Mouse (Mus musculus) C2C12 (cell line): Measurements from ENCODE around the gene Daam1. TPM values are rescaled to one million over a fixed set of nuclear protein-coding genes. Genes with fewer than 3 reads are reported as not detected.

Experiments
- H3K27me3 ChIP-seq: one replicate; pipeline ENCODE4 v1.6.1; 2011; ENCODE audit not compliant: control insufficient read depth, insufficient read depth, insufficient read length
- H3K36me3 ChIP-seq: one replicate; pipeline ENCODE4 v1.6.1; 2011; ENCODE audit not compliant: control insufficient read depth, insufficient read depth
- H3K4me3 ChIP-seq: one replicate; pipeline ENCODE4 v1.5.1; 2011; ENCODE audit warnings: mild to moderate bottlenecking, control low read depth; ENCODE audit not compliant: poor library complexity, insufficient read depth, severe bottlenecking
- H3K79me2 ChIP-seq: one replicate; pipeline ENCODE4 v1.6.1; 2011; ENCODE audit not compliant: control insufficient read depth, insufficient read depth
- H3K79me3 ChIP-seq: one replicate; pipeline ENCODE4 v1.6.1; 2011; ENCODE audit warnings: low read depth, control low read depth
- H3ac ChIP-seq: one replicate; pipeline ENCODE3; 2011; ENCODE audit warnings: low read depth; ENCODE audit not compliant: control insufficient read depth, insufficient read length
- CEBPB ChIP-seq: IDR thresholded peaks from one replicate; pipeline ENCODE4 v1.6.1; 2011; ENCODE audit warnings: low read depth, mild to moderate bottlenecking, control low read depth, moderate library complexity
- CTCF ChIP-seq: IDR thresholded peaks from one replicate; pipeline ENCODE4 v1.5.1; 2011; ENCODE audit not compliant: control insufficient read depth, insufficient read depth, insufficient read length
- FOSL1 ChIP-seq: IDR thresholded peaks from one replicate; pipeline ENCODE4 v1.8.0; 2011; ENCODE audit warnings: mild to moderate bottlenecking, low read length; ENCODE audit not compliant: poor library complexity, insufficient read depth, severe bottlenecking
- MAX ChIP-seq: IDR thresholded peaks from one replicate; pipeline ENCODE4 v1.6.1; 2011; ENCODE audit warnings: mild to moderate bottlenecking, control low read depth
- MYOD1 ChIP-seq: IDR thresholded peaks from one replicate; pipeline ENCODE4 v1.6.1; 2011; ENCODE audit warnings: low read depth; ENCODE audit not compliant: control insufficient read depth, insufficient read length
- MYOG ChIP-seq: IDR thresholded peaks from one replicate; pipeline ENCODE4 v1.6.1; 2011; ENCODE audit not compliant: control insufficient read depth, insufficient read length; ENCODE audit errors: extremely low read depth
- USF1 ChIP-seq: IDR thresholded peaks from one replicate; pipeline ENCODE4 v1.6.1; 2011; ENCODE audit warnings: low read depth, mild to moderate bottlenecking, control low read depth, moderate library complexity
- polyA plus RNA-seq: library from polyadenylated mRNA; unstranded; fragments of >200 nt; fragmentation: generic; extraction: Trizol; gene quantifications from one replicate; pipeline ENCODE4 v1.2.1, GENCODE M21; 2012; ENCODE audit warnings: missing spikeins

The Daam1 gene
- polyA plus RNA-seq, 1 experiment, result 3.2 TPM

DNA sequence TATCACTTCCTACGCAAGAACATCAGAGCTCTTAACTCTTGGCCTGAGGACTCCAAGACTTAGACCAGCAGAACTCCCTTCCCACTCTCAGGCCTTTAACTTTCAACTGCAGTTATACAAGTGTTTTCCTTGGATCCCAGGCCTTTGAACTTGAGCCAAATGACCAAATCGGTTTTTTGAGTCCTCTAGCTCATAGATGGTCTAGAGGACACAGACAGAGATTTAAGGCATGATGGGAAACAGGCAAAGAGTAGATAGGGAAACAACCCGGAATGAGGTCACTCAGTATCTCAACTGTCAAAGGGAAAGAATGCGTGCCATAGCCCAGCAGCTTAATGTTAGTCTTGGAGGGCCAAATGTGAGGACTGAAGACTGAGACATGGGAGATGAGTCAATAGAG lies 42.1 kb upstream of the Daam1 start:
- TF ChIP-seq FOSL1 (no peak), CTCF (no peak), MYOG (no peak), USF1 (no peak), CEBPB (no peak), MAX (no peak), MYOD1 (no peak)
- H3K79me3 ChIP-seq, result no peaks in the 10 kb centered on the region
- peaks cover 9% of the 10 kb centered on the region for H3K27me3 ChIP-seq
- no peak overlapping the region for H3ac ChIP-seq
- H3K4me3 ChIP-seq, result no peak overlapping the region
- H3K79me2 ChIP-seq, result no peaks in the 10 kb centered on the region
- no peaks in the 10 kb centered on the region for H3K36me3 ChIP-seq

DNA sequence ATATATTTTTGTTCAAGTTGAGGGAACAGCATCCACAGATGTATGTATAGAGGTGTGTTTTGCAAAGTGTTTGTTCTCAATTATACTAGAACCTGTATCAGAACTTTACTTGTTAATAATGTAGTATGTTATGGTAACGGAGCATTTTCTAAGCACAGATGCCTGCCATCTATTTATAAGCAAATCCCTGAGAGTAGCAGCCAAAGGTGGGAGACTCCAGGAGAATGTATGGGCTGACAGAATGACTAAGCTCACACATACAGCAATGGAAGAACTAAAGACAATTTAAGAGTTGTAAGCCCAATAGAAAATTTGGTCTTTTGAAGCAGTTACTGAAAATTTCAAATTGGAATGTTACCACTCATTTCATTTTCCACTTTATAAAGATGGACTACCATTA lies 40.3 kb upstream of the Daam1 start:
- no peaks in the 10 kb centered on the region for H3K79me2 ChIP-seq
- H3K27me3 ChIP-seq, result peaks cover 9% of the 10 kb centered on the region
- TF ChIP-seq MYOG, result no peak
- no peak for TF ChIP-seq CEBPB
- TF ChIP-seq CTCF, result no peak
- TF ChIP-seq FOSL1, result no peak
- no peak for TF ChIP-seq MAX
- no peak for TF ChIP-seq USF1
- no peak for TF ChIP-seq MYOD1
- no peaks in the 10 kb centered on the region for H3K36me3 ChIP-seq
- no peaks in the 10 kb centered on the region for H3K79me3 ChIP-seq
- H3K4me3 ChIP-seq, result no peak overlapping the region
- H3ac ChIP-seq, result no peak overlapping the region

DNA sequence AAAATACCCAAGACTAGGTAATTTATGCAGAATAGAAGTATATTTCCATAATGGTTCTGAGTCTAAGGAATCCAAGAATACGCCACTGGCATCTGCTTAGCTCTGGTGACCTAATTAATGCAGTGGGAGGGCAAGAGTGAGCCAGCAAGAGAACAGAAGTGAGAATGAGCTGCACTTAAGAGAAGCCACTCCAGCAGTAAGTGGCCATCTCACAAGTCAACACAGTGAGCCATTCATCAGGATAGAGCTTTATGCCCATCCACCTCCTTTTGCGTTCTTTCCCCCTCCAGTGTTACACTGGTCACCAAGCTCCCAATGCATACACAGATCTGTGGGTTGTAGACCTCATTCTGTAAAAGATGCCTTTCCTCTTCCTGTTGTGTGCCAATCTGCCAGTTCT lies 37.8 kb upstream of the Daam1 start:
- H3K79me3 ChIP-seq, result no peaks in the 10 kb centered on the region
- H3ac ChIP-seq, result no peak overlapping the region
- H3K79me2 ChIP-seq, result no peaks in the 10 kb centered on the region
- peaks cover 9% of the 10 kb centered on the region for H3K27me3 ChIP-seq
- TF ChIP-seq FOSL1 (no peak), MAX (no peak), MYOG (no peak), MYOD1 (no peak), CEBPB (no peak), USF1 (no peak), CTCF (no peak)
- H3K4me3 ChIP-seq, result no peak overlapping the region
- H3K36me3 ChIP-seq, result no peaks in the 10 kb centered on the region

DNA sequence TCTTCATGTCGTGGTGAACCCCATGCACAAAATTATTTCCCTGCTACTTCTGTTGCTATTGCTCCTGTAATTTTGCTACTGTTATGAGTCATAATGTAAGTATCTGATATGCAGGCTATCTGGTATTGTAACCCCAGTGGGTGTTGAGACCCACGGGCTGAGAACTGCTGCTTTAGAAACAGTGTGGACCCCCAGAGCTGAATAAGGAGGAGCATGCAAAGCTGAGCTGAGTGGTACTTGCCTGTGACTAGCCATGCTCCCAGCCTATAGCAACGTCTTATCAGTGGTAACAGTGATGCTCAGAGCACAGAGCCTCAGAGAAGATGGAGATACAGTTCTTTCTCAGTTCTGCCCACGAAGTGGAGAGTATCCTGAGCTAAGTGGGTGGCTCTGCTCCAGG lies 35.3 kb upstream of the Daam1 start:
- no peaks in the 10 kb centered on the region for H3K79me3 ChIP-seq
- peaks cover 15% of the 10 kb centered on the region for H3K27me3 ChIP-seq
- no peak for TF ChIP-seq USF1
- no peak for TF ChIP-seq MAX
- H3K4me3 ChIP-seq, result no peak overlapping the region
- H3K36me3 ChIP-seq, result no peaks in the 10 kb centered on the region
- H3ac ChIP-seq, result no peak overlapping the region
- no peaks in the 10 kb centered on the region for H3K79me2 ChIP-seq

DNA sequence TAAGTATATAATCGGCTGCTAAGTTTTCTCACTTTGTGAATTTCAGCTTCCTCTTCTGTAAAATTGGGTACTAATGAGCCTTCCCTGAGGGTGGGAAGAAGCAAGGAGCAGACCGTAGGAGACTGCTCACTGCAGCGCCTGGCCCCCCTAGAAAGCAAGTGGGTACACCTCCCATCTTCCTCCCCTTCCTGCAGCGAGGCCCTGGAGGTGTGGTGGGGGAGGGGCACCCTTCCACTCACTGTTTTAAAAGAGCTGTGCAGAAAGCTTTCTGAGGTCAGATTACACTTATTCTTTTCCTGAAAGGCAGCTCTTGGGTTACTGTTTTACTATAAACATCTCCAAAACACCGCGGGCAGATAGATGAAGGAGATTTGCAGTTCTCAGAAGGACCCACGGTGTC lies 34.4 kb upstream of the Daam1 start:
- no peaks in the 10 kb centered on the region for H3K79me3 ChIP-seq
- no peaks in the 10 kb centered on the region for H3K36me3 ChIP-seq
- peaks cover 19% of the 10 kb centered on the region for H3K27me3 ChIP-seq
- no peak for TF ChIP-seq MYOD1
- no peak for TF ChIP-seq MYOG
- TF ChIP-seq USF1, result no peak
- no peak for TF ChIP-seq FOSL1
- no peak overlapping the region for H3ac ChIP-seq
- no peak overlapping the region for H3K4me3 ChIP-seq
- no peaks in the 10 kb centered on the region for H3K79me2 ChIP-seq

DNA sequence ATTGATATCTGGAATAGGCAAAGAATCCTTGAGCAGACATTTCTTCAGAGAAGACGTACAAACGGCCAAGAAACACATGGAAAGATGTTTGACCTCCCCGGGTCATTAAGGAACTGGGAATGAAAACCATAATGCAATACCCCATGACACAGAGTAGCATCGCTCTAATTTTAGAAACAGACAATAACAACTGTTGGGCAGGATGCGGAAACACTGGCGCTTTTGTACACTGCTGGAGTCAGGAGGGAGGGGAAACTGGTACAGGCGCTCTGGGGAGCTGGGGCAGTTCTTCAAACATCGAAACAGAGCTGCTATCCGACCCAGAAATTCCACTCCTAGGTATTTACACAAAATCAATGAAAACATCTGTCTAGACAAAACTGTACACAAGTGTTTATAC lies 23.6 kb upstream of the Daam1 start:
- TF ChIP-seq MYOD1 (no peak), CEBPB (no peak), CTCF (no peak), FOSL1 (no peak), MAX (no peak), USF1 (no peak), MYOG (no peak)
- no peak overlapping the region for H3ac ChIP-seq
- no peaks in the 10 kb centered on the region for H3K79me3 ChIP-seq
- no peaks in the 10 kb centered on the region for H3K27me3 ChIP-seq
- H3K36me3 ChIP-seq, result no peaks in the 10 kb centered on the region
- no peak overlapping the region for H3K4me3 ChIP-seq
- H3K79me2 ChIP-seq, result no peaks in the 10 kb centered on the region
